Mouse (Mus musculus) bone marrow, adult 2 months (tissue): ENCODE measurements around the gene Paqr9.

Source experiments
- CTCF ChIP-seq: fragments of 200-500 bp; IDR thresholded peaks from 2 replicates; pipeline ENCODE4 v1.5.1; 2011; ENCODE audit warnings: low read length, control low read depth; ENCODE audit not compliant: control insufficient read depth, insufficient read depth
- POLR2A ChIP-seq: fragments of 200-500 bp; IDR thresholded peaks from 2 replicates; pipeline ENCODE4 v1.6.1; 2011; ENCODE audit warnings: low read depth, mild to moderate bottlenecking, control low read depth, low read length, borderline replicate concordance; ENCODE audit not compliant: control insufficient read depth

DNA sequence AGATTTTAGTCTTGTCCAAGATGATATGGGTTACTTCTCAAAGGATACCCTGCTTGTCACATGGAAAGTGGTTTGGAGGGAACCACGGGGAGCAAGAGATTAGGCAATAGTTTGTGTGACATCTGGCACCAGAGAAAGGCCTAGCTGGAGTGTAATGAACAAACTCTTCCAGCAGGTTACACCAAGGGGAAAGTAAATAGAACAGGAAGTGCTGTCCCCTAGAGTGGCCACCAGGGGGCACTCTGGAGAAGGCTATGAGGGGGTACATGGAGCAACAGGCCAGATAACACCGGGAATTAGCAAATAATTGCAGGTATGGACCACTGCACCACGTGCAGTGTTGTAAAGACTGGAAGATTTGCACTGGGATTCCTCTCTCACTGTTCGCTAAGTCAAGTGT, 19.0 kb upstream of the Paqr9 start:
- TF ChIP-seq CTCF, result peak; percentile 74
- TF ChIP-seq POLR2A, result no peak
